Mouse (Mus musculus): ENCODE results near the gene Pigs.

Gene Pigs

DNA sequence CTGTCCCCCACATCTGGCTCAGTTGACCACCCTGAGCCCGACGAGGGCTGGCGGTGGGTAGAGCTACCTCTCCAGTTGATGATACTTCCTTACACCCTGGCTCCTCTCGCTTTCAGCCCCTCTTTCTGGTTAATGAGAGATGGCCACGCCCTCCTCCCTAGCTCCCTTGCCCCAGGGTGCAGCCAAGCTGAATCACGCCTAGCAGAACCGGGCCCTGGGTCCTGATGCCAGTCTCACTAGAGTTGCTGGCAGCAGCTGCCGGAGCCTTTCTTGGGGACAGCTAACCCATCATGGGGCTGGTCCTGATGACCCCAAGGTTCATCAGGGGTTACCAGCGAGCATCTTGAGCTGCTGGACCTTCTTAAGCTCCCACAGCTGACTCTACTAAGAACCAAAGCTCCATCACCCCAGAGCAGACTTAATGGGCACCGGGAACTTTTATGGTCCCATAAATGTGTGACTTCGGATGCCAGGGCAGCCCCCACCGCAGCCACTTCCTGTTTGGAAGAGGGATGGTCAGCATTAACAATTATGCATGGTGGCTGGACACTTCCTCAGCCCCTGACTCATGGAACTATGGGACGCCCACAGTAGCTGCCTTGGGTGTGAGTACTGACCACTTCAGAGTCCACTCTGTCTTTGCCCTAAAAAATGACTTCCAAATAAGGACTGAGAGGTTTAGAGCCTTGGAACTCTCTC lies 35.2 kb downstream of the Pigs start:
- DNase-seq (ENCODE audit: low read depth, low spot score): no peak

DNA sequence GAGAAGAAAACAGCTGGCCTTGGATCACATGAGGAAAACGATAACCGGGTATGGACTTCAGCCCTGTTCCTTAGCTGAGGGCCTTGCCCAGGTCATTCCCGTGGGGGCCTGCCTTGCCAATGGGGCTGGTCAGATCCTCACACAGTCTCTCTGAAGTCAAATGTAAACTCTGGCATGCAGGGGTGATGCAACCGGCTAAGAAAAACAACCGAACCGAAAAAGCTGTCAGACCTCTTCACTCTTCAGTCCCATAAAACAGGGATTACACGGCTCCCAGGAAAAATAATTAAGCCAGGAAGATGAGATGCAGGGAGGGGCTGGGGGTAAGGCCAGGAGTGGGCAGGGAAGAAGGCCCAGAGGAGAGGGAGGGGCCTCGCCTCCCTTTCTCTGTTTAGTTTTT lies 35.9 kb downstream of the Pigs start:
- no peak for DNase-seq (ENCODE audit: low read depth, low spot score)

DNA sequence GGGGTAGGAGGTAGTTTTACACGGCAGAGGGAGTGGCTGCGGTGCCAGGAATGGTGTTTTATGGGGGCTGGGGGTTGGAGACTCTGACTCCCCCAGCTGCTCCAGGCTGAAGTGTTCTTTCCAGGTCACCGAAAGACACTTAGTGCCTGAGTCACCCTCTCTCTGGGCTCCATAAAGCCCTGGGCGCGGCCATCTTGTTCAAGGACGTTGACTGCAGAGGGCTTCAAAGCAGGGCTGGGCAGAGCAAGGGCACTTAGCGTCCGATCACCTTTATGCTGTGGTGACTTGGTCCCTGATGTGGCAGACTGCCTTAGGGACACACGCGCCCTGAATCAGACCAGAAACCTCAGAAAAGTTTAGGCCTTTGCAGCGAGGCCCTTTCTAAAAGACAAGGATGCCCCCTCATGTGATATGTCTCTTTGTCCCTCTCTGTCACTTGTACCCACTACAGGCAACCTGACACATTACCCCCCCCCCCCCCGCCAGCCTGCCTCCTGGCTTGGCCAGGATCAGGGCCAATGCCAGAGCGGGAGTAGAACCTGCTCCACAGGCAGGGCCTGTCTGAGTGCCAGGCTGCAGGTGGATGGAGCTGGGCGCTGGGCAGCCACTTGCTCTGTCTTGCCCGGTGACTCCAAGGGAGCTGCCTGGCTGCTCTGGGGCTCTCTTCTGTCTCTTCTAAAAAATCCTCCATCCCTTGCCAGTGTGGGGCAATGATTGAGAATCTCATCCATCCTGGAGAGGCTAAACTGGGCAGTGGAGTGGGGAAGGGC lies 39.4 kb downstream of the Pigs start:
- no peak for DNase-seq (ENCODE audit: low read depth, low spot score)

DNA sequence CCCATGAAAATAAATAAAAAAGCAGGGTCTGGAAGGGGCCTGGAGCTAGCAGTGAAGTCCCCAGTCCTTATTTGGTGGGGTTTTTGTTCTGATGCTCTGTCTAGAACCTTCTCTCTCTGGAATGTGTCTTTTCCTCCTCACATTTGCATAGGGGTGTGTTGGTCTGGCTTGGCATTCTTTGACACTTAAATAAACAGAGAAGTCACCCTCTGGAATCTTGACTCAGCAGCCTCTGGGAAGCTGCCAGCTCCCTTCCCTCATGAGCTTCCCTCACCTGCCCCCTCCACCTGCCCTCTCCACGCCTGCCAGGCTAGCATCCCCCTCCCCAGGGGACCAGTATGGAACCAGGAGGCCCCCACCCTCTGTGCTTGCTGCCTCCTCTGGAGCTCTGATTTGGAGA lies 42.2 kb downstream of the Pigs start:
- no peak for DNase-seq (ENCODE audit: low read depth, low spot score)

DNA sequence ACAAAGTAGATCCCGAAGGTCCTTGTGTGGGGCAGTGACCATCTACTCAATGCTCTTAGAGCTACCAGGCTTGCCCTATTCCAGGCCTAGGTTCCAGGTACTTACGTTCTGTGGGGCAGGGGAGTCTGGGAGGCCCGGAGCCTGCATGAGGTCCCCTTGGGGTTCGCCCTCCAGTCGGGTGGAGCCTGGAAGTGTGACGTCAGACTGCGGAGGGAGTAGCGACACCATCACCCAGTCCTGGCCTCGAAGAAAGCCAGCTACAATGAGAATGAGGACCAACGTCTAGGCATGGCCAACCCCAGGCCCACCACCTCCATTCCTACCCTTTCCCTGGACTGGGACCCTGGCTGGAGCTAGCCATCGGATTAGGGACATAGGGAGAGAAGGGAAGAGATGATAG lies 43.5 kb downstream of the Pigs start:
- no peak for DNase-seq (ENCODE audit: low read depth, low spot score)

DNA sequence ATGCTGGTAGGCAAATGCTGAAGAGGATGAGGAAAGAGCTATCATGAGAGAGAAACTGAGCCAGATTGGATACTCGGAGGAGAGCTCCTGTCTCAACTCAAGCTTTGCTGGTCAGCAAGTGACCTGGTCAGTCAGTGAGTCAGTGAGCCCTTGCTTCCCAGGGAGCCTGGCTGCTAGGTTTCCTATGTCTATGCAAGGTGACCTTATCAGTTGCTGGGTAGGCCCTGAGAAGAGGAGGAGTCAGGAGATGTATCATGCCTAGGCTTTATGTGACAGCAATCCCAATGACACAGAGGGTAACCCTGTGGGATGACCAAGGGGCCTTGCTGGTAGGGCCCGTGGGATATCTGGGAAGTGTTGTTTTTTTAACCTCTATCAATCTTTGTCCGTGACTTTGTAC lies 44.0 kb downstream of the Pigs start:
- no peak for DNase-seq (ENCODE audit: low read depth, low spot score)

DNA sequence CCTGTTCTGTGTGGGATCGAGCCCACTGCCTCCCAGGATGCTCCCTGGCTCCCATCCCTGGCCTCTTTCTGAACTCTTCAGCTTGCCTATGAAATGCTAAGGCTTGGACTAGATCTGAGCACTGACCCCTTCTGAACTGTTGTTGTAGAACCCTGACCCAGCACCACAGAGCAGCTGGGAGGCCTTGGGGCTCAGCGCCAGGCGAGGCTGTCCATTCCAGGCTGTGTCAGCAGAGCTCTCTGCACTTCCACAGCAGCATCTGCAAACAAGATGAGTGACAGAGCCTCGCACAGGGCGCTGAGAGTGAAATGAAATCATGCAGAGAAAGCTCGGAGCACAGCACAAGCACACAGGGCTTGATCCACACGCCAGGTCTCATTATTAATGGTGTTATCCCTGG lies 44.4 kb downstream of the Pigs start:
- DNase-seq (ENCODE audit: low read depth, low spot score): no peak

DNA sequence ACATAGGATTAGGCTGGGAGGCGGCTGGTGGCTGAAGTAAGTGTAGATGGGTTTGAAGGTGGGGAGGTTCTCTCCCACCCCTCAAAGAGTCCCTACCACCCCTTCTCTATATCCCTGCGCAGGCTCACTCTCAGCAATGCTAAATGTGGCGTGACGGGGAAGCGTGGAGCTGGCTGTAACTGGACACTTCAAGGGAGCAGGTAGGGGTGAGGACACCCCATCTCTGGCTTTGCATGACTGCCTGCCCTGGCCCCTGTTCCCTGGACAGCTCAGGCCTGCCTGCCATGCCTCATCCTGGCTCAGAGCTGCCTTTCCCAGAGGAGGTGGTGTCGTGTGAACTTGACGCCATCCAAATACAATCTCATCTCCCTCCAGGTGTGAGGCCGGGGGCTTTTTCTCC lies 45.9 kb downstream of the Pigs start:
- DNase-seq (ENCODE audit: low read depth, low spot score): no peak

DNA sequence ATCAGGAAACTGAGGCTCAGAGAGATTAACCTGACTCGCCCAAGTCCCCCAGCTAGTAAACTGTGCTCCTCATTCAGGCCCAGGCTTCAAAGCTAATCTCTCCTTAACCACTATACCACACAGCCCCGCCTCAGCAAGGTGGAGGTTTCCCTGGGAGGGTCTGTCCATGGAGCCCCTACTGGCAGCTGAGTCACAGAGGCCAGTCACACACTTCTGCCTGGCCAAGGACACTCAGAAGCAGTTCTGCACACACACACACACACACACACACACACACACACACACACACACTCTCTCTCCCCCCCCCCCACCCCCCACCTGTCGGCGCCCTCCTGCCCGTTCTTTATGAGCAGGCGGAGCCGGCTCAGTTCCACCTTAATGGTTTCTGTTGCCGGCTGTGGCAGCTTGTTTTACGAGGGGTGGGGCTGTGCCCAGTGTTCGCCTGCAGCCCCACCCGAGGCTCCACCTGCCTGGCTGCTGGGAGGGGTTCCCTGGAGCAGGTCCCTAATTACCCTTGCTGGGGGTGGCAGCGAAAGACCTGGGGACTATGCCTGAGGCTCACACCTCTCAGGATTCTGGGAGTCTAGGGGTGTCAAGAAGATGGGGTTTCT lies 49.4 kb downstream of the Pigs start:
- no peak for DNase-seq (ENCODE audit: low read depth, low spot score)

DNA sequence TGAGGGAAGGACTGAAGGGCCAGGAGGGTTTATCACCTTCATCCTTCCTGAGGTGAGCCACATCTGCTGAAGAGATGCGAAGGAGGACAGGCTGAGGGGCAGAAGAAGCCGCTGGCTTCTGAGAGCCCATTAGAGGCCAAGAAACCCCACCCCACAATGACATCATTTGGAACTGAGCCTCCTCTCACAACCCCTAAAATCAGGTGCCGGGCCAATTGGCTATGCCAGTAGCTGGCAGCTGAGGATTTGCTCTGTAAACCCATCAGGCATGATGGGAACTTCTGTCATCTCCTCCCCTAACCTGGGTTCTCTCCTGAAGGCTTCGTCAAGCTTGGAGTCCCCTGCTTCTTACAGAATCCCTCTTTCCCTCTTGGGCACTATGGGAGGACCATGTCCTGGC lies 52.1 kb downstream of the Pigs start:
- no peak for DNase-seq (ENCODE audit: low read depth, low spot score)

DNA sequence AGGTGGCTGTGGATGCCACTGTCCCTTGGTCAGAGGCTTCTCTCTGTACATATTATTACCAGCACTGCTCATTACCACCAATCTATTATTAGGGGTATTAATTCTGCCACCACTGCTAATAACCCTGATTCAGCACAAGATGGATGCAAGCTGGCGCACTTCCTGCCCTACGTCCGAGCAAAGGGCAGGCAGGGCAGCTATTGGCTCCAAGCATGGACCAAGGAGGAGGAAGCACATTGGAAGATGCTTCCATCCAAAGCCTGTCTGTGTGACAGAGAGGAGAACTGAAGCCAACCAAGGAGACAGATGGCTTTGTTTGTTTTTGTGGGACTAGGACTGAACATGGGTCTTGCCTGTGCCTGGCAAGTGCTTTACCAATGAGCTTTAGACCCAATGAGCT lies 52.8 kb downstream of the Pigs start:
- no peak for DNase-seq (ENCODE audit: low read depth, low spot score)

DNA sequence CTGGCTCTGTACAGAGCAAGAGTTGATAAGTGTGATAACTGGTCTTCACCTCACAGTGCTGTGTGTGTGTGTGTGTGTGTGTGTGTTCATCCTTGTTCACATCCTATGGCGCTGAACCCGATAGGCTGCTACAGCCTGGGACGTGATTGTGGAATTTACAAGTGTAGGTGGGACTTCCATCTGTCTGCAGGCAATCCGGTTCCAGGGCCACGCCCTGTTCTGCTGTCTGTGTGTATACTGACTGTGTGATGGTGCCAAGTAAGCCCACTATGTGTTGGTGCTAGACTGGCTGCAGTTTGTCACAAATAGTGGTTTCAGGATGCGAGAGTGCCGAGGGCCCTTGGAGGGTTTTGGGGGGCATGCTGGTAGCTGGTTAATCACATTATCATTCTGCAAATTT lies 54.1 kb downstream of the Pigs start:
- no peak for DNase-seq (ENCODE audit: low read depth, low spot score)

DNA sequence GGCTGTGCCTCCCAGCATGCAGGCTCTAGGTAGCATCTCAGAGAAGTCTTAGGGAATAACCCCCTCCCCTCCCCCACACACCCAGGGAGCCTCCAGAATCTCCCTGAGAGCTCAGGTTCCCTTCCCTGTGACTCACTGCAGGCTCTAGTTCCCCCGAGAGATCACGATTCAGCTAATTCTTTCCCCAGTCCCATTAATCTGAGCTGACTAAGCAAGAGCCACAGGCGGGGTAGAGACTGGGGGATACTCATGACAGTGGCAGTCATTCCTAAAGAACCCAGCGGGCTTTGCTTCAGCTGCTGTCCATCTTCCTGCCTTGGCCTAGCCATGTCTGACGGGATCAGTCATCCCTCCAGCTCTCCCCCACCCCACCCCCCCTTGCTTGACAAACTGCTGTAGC lies 54.5 kb downstream of the Pigs start:
- no peak for DNase-seq (ENCODE audit: low read depth, low spot score)

DNA sequence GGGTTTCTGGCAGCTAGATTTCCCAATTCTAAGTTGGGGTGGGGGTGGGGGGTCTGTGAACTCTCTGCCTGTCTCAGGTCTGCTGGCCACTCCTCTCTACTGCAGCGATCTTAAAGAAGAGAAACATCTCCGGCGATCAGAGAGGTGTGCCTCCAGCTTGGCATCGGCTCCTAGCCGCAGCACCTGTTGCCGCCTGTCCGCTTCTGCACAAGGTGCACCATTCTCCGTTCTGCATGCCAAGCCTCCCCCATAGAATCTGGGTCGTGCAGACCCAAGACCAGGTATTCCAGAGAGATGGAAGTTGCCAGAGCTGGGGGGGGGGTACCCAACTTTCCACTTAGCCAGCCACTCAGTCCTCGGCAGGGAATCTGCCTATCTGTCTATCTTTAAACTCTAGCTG lies 57.6 kb downstream of the Pigs start:
- DNase-seq (ENCODE audit: low read depth, low spot score): no peak

DNA sequence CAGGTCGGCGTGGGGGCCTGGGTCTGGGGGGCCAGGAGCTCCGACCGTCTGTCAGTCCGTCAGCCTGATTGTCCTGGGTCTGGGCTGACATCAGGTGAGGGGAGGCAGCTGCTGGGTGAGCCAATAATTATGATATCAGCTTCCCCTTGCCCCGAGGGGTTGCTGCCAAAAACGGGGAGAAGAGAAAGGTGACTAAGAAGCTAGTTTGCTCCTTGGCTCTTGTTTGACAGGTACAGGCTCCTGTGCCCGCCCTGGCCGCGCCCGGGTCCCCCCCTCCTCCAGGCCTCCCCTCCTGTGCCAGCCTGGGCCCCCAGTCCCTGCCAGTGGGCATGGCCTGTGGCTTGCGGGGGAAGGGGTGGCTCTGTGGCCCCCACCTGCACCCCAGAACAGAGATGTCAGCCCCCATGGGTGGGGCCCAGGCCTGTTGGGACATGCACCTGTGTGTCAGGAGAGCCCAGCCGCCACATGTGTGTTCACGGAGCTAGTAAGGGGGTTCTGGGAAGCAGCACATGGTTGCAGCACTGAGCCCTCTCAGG lies 58.4 kb downstream of the Pigs start, which contains the start of gene Foxn1:
Foxn1 (minus strand) TSS at position 51 of the 536 bp plus-strand sequence.
- no peak for DNase-seq (ENCODE audit: low read depth, low spot score)

All from CD4-positive helper T cell, adult 2 months (primary cell).